Mouse (Mus musculus): ENCODE results near the gene Gm44965.

Gm44965 gene

GRCm38 (mm10) chr6:48623460-48623859 is 29.7 kb downstream of the Gm44965 start:
- no peak for DNase-seq (ENCODE audit: low read depth, low spot score)

- no peak for DNase-seq (ENCODE audit: low read depth, low spot score)
Measured at GRCm38 (mm10) chr6:48626464-48626863, 32.7 kb downstream of the Gm44965 start, which contains the start of gene AI854703. AI854703 (plus strand) TSS chr6:48626764.

- peak; percentile 59 for DNase-seq (ENCODE audit: low read depth, low spot score)
Measured at GRCm38 (mm10) chr6:48626984-48627383, 33.2 kb downstream of the Gm44965 start.

GRCm38 (mm10) chr6:48627511-48627924 is 33.8 kb downstream of the Gm44965 start:
- DNase-seq (ENCODE audit: low read depth, low spot score): no peak

- DNase-seq (ENCODE audit: low read depth, low spot score): no peak
Measured at GRCm38 (mm10) chr6:48628377-48628776, 34.6 kb downstream of the Gm44965 start.

GRCm38 (mm10) chr6:48628808-48629660 is 35.3 kb downstream of the Gm44965 start:
- peak; percentile 39 for DNase-seq (ENCODE audit: low read depth, low spot score)

GRCm38 (mm10) chr6:48629661-48630034 is 35.9 kb downstream of the Gm44965 start:
- DNase-seq (ENCODE audit: low read depth, low spot score): no peak

GRCm38 (mm10) chr6:48630831-48631230 is 37.1 kb downstream of the Gm44965 start:
- DNase-seq (ENCODE audit: low read depth, low spot score): no peak

- no peak for DNase-seq (ENCODE audit: low read depth, low spot score)
Measured at GRCm38 (mm10) chr6:48635105-48635504, 41.4 kb downstream of the Gm44965 start.

- no peak for DNase-seq (ENCODE audit: low read depth, low spot score)
Measured at GRCm38 (mm10) chr6:48636515-48636914, 42.8 kb downstream of the Gm44965 start.

- no peak for DNase-seq (ENCODE audit: low read depth, low spot score)
Measured at GRCm38 (mm10) chr6:48637811-48638500, 44.2 kb downstream of the Gm44965 start.

GRCm38 (mm10) chr6:48638553-48638952 is 44.8 kb downstream of the Gm44965 start:
- no peak for DNase-seq (ENCODE audit: low read depth, low spot score)

- no peak for DNase-seq (ENCODE audit: low read depth, low spot score)
Measured at GRCm38 (mm10) chr6:48641391-48641790, 47.6 kb downstream of the Gm44965 start.

GRCm38 (mm10) chr6:48642764-48643292 is 49.1 kb downstream of the Gm44965 start:
- peak; percentile 81 for DNase-seq (ENCODE audit: low read depth, low spot score)

GRCm38 (mm10) chr6:48645660-48646308 is 52.0 kb downstream of the Gm44965 start:
- DNase-seq (ENCODE audit: low read depth, low spot score): peak; percentile 73

GRCm38 (mm10) chr6:48646309-48646690 is 52.6 kb downstream of the Gm44965 start:
- DNase-seq (ENCODE audit: low read depth, low spot score): no peak

- DNase-seq (ENCODE audit: low read depth, low spot score): no peak
Measured at GRCm38 (mm10) chr6:48646995-48647394, 53.3 kb downstream of the Gm44965 start, which contains the start of gene Gimap8. Gimap8 (plus strand) TSS chr6:48647234.

GRCm38 (mm10) chr6:48647611-48648010 is 53.9 kb downstream of the Gm44965 start:
- no peak for DNase-seq (ENCODE audit: low read depth, low spot score)

GRCm38 (mm10) chr6:48648779-48649178 is 55.0 kb downstream of the Gm44965 start:
- no peak for DNase-seq (ENCODE audit: low read depth, low spot score)

GRCm38 (mm10) chr6:48650041-48650440 is 56.3 kb downstream of the Gm44965 start:
- DNase-seq (ENCODE audit: low read depth, low spot score): no peak

GRCm38 (mm10) chr6:48658721-48659120 is 65.0 kb downstream of the Gm44965 start:
- no peak for DNase-seq (ENCODE audit: low read depth, low spot score)

- DNase-seq (ENCODE audit: low read depth, low spot score): no peak
Measured at GRCm38 (mm10) chr6:48664750-48665149, 71.0 kb downstream of the Gm44965 start.
